Mouse (Mus musculus) neural tube, embryonic 13.5 days (tissue): Measurements from ENCODE around the gene Trim38. TPM values are rescaled to one million over a fixed set of nuclear protein-coding genes. Genes with fewer than 3 reads are reported as not detected.

ENCODE experiments used
- ATAC-seq: fragments of 200-750 bp; cut with Nextera tagmentation; 2 replicates; pipeline ENCODE4 v1.8.0; 2017; ENCODE audit warnings: low read depth, mild to moderate bottlenecking, moderate TSS enrichment, moderate library complexity
- H3K27ac ChIP-seq: fragments of 300-500 bp; sonication (generic); replicated peaks from 2 replicates; pipeline ENCODE4 v1.5.1; 2015; ENCODE audit warnings: moderate library complexity, mild to moderate bottlenecking, inconsistent platforms
- H3K27me3 ChIP-seq: fragments of 300-500 bp; sonication (generic); 2 replicates; pipeline ENCODE4 v1.6.1; 2015; ENCODE audit warnings: mild to moderate bottlenecking, inconsistent platforms
- H3K36me3 ChIP-seq: fragments of 300-500 bp; sonication (generic); 2 replicates; pipeline ENCODE4 v1.6.1; 2015; ENCODE audit warnings: mild to moderate bottlenecking, inconsistent platforms
- H3K4me1 ChIP-seq: fragments of 300-500 bp; sonication (generic); replicated peaks from 2 replicates; pipeline ENCODE4 v1.6.1; 2015; ENCODE audit warnings: inconsistent platforms
- H3K4me2 ChIP-seq: fragments of 300-500 bp; sonication (generic); 2 replicates; pipeline ENCODE4 v1.6.1; 2015; ENCODE audit warnings: inconsistent platforms, mild to moderate bottlenecking, moderate library complexity
- H3K4me3 ChIP-seq: fragments of 300-500 bp; sonication (generic); 2 replicates; pipeline ENCODE4 v1.5.1; 2015; ENCODE audit warnings: mild to moderate bottlenecking, inconsistent platforms
- H3K9ac ChIP-seq: fragments of 300-500 bp; sonication (generic); 2 replicates; pipeline ENCODE4 v1.6.1; 2015; ENCODE audit warnings: moderate library complexity, mild to moderate bottlenecking, inconsistent platforms
- H3K9me3 ChIP-seq: fragments of 300-500 bp; sonication (generic); 2 replicates; pipeline ENCODE4 v1.6.1; 2016; ENCODE audit warnings: inconsistent platforms
- WGBS: fragments of 180-500 bp; shearing (Covaris S2); methylation state at CpG from one replicate; pipeline ENCODE4 v1.1.7; 2015; 5-methylcytosine and 5-hydroxymethylcytosine counted together
- polyA plus RNA-seq: library from polyadenylated mRNA; unstranded; fragments of >200 nt; fragmentation: Nextera tagmentation; extraction: Ambion mirVana; gene quantifications from 2 replicates; pipeline ENCODE4 v1.2.1, GENCODE M21; 2015

The Trim38 gene
- polyA plus RNA-seq, 1 experiment from 2014 or later: not detected

DNA sequence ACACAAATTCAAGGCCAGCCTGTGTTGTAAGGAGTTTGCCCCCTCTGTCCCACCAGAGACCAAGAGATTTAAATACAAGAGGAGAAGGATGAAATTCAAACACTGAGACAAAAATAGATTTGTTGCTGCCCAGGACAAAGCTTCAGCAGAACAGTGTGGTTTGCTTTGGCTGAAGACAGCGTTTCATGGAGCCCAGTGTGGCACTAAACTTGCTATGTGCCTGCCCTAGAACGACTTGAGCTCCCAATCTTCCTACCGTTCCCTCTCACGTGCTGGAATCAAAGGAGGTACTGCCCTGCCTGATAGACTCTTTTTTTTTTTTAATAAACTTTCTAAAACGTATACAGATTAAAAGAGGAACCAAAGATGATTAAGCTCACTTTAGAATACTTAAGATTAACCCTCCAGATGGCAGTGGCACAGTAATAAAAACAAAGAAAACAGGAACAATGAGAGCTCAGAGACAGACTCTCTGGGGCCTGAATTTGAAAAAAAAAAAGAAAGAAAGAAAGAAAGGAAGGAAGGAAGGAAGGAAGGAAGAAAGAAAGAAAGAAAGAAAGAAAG, 797 bp upstream of the Trim38 start:
- Histone ChIP-seq H3K9ac (no peak overlapping the region), H3K36me3 (no peaks in the 10 kb centered on the region), H3K4me2 (no peak overlapping the region), H3K4me1 (peaks cover 10% of the 10 kb centered on the region), H3K4me3 (no peak overlapping the region), H3K27ac (no peak overlapping the region), H3K27me3 (no peaks in the 10 kb centered on the region), H3K9me3 (no peaks in the 10 kb centered on the region)
- ATAC-seq: no peak
- WGBS: 50% methylated on average over 5 of the region's 5 CpGs

DNA sequence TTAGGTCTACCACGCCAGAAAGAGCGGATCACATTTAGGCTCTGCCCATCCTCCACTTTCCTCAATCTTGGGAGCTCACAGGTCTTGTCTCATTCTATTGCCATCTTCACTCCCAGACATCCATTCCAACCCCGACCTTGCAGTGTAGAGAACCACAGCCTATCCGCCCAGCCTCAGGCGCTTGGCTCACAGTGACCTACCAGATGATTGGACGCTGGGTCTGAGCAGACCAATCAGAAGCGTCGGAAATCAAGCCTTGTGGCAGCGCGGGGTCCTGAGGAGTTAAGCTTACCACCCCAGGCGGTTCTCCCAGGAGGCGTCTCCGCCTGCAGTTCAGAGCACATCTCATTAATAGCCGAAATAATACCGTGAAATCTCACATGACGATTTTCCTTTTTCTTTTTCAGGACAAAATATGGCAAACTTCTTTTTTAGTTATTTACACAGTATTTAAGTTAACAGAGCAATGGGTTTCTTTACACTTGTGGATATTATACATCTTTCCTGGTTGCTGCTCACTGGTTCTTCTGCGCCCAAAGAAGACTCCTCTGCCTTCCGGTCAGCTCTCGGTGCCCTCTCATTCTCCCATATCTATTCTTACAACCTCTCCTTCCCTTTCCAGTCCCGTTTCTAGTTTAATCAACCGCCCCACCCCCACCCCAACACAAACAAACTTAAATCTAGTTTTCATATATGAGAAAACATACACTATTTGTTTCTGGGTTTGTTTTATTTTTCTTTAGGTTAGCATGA, 3.0 kb downstream of the Trim38 start:
- peaks cover 4% of the 10 kb centered on the region for H3K4me1 ChIP-seq
- no peaks in the 10 kb centered on the region for H3K36me3 ChIP-seq
- H3K4me2 ChIP-seq: peak overlapping the region; percentile 47
- H3K27me3 ChIP-seq: no peaks in the 10 kb centered on the region
- ATAC-seq: peak; percentile 92
- H3K4me3 ChIP-seq: peak overlapping the region; percentile 6; the same call in 1 of the 2 replicates
- H3K9me3 ChIP-seq: no peaks in the 10 kb centered on the region
- no peak overlapping the region for H3K9ac ChIP-seq
- WGBS: 27% methylated on average over 21 of the region's 21 CpGs
- no peak overlapping the region for H3K27ac ChIP-seq

DNA sequence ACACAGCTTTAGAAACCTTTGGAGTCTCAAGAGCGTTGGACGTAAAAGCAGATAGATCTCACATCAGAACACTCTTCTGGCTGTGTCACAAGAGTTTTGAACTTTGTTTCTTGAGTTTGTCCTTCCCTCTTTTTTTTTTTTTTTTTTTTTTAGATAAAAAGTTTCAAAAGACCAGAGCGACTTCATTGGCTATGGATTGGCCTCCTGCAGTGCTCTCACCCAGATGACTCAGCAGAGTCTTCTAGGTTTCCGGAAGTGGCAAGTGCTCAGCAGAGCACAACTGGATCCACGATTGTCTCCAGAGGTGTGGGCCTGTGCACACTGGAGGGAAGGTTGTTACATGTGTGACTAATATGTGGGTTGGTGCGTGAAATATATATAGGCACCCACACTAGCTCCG, 8.6 kb downstream of the Trim38 start:
- H3K4me3 ChIP-seq: no peak overlapping the region
- H3K9me3 ChIP-seq: no peaks in the 10 kb centered on the region
- H3K9ac ChIP-seq: no peak overlapping the region
- ATAC-seq: no peak
- no peaks in the 10 kb centered on the region for H3K36me3 ChIP-seq
- no peak overlapping the region for H3K4me2 ChIP-seq
- no peak overlapping the region for H3K27ac ChIP-seq
- no peaks in the 10 kb centered on the region for H3K4me1 ChIP-seq
- 92% methylated on average over 7 of the region's 7 CpGs for WGBS
- no peaks in the 10 kb centered on the region for H3K27me3 ChIP-seq

DNA sequence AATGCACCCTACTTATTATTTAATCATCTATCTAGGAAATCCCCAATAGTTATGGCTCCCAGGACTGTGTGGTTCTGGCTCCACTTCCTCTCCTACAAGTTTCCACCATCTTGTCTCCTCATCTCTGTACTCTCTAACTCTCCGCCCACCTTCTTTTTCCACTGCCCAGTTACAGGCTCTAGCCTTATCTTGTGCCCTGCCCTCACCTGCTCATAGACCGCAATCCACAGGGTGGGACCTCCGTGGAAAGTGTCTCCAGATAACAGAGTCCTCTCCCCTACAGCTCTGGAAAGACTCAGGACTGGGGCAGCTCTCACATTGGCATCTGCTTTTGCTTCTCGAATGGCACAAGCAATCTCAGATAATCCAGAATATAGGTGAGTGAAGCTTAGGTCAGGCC, 9.3 kb downstream of the Trim38 start:
- Histone ChIP-seq H3K4me1 (no peaks in the 10 kb centered on the region), H3K4me2 (no peak overlapping the region), H3K36me3 (no peaks in the 10 kb centered on the region), H3K9me3 (no peaks in the 10 kb centered on the region), H3K27me3 (no peaks in the 10 kb centered on the region), H3K27ac (no peak overlapping the region), H3K9ac (no peak overlapping the region), H3K4me3 (no peak overlapping the region)
- WGBS: 82% methylated on average over 4 of the region's 4 CpGs
- ATAC-seq: no peak

DNA sequence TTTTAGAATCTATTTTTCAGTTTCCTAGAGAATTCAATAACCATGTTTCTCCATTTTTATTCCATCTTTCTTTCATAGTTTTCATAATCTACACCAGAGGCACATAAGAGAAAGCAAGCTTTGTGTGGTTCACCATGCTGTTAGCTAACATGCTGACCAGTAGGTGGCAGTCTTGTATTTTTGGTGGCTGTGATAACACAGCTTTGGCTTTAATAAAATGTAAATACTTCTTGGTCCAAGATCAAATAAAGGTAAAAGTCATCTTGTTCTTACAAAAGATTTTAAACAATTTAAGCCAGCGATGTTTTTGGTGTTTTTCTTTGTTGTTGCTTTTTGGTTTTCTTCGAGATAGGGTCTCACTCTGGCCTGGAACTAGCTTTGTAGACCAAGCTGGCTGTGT, 22.8 kb downstream of the Trim38 start:
- Histone ChIP-seq H3K27me3 (no peaks in the 10 kb centered on the region), H3K9me3 (no peaks in the 10 kb centered on the region), H3K4me1 (no peaks in the 10 kb centered on the region), H3K4me3 (no peak overlapping the region), H3K36me3 (no peaks in the 10 kb centered on the region), H3K4me2 (no peak overlapping the region), H3K9ac (no peak overlapping the region), H3K27ac (no peak overlapping the region)
- ATAC-seq: no peak
- WGBS: 47% methylated on average over 2 of the region's 2 CpGs

DNA sequence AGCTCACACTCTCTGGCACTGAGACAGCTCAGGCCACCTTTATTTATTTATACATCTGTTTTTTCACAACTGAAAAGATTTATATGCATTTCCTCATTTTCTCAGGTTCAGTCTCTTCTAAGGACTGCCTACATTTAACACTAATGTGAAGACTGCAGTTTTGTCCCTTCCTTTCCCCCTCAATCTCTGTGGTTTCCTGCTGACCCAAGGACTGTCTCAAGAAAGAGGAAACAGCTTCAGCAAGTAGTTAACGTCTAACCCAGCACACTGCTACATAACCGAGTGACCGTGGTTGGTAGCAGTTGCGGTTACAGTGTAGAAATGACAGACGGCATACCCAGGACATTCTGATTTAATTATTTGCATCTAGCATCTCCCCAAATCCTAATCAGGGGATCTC, 29.7 kb downstream of the Trim38 start:
- H3K9me3 ChIP-seq: no peaks in the 10 kb centered on the region
- H3K9ac ChIP-seq: no peak overlapping the region
- WGBS: 89% methylated on average over 5 of the region's 5 CpGs
- no peak overlapping the region for H3K27ac ChIP-seq
- H3K4me1 ChIP-seq: no peaks in the 10 kb centered on the region
- no peak overlapping the region for H3K4me3 ChIP-seq
- no peak overlapping the region for H3K4me2 ChIP-seq
- no peaks in the 10 kb centered on the region for H3K36me3 ChIP-seq
- no peaks in the 10 kb centered on the region for H3K27me3 ChIP-seq
- no peak for ATAC-seq

DNA sequence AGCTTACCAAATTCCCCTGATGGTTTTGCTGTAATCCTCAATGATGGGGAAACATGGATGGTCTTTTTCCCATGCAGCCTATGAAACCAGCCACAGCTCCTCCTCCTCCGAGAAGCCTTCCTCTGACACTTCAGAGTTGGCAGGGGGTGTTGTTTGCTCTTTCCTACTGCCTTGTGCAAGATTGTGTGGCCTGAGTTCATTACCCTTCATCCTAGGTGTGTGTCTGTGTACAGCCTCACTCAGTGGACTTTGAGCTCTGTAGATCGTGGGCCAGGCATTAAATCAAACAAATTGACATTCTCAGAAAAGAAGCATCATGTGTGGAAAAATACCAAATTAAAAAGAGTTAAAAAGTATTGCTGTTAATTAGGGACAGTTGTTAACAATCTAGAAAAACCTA, 34.8 kb downstream of the Trim38 start:
- H3K9me3 ChIP-seq: no peaks in the 10 kb centered on the region
- H3K4me3 ChIP-seq: no peak overlapping the region
- no peak for ATAC-seq
- no peak overlapping the region for H3K27ac ChIP-seq
- H3K4me1 ChIP-seq: no peaks in the 10 kb centered on the region
- H3K4me2 ChIP-seq: no peak overlapping the region
- H3K9ac ChIP-seq: no peak overlapping the region
- no peaks in the 10 kb centered on the region for H3K27me3 ChIP-seq
- 78% methylated on average over 2 of the region's 2 CpGs for WGBS
- no peaks in the 10 kb centered on the region for H3K36me3 ChIP-seq

DNA sequence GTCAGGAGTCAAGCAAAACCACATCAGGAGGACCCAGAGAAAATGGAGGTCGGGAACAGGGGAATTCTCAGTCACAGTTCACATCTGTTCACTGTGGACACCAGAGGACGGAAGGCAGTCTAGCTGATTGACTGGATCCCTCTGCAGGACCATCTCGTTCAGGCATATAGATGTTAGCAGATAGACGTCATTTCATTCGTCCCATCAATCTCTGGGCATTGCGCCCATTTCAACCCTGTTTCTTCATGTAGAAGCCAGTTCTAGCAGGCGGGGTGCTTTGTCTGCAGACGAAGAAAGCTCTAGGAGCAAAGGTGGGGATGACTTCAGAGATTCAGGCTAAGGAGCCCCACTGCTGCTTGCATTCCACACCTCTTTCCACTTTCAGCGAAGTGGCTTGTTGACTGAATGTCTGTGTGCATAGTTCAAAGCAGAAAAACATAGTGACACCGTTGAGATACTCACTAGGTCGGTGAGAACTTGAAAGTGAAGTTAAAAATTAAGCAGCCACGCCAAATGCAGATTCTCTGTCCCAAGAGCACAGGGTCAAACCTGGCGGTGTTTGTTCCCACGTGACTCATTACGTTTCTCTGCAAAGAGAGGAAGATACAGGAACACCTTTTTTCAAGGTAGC, 36.8 kb downstream of the Trim38 start, which contains the start of gene Slc17a2:
Gene Slc17a2 (plus strand): TSS at position 572 of the 631 bp plus-strand sequence.
- Histone ChIP-seq H3K4me1 (no peaks in the 10 kb centered on the region), H3K4me3 (no peak within 1 kb of the TSS), H3K9me3 (no peaks in the 10 kb centered on the region), H3K9ac (no peak within 1 kb of the TSS), H3K4me2 (no peak within 1 kb of the TSS), H3K36me3 (no peaks in the 10 kb centered on the region), H3K27me3 (no peaks in the 10 kb centered on the region), H3K27ac (no peak within 1 kb of the TSS)
- WGBS: 89% methylated on average over 15 of the region's 15 CpGs
- ATAC-seq: no peak

DNA sequence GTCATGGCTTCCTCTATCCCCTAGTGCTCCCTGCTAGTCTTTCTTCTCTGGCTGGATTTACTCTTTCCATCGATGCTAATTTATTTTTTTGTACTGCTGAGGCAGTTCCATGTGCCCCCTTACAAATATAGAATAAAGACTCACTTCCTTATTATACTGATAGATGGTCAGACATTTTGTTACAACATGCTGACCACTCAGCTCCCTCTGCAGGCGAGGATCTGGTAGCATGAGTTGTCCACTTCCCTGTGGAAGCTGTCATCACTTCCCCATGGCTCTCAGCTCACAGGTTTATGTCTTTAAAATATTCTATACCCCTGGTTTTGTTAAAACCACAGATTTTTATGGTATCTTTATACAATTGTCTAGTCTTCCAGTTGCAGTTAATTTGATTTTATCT, 46.4 kb downstream of the Trim38 start:
- Histone ChIP-seq H3K4me3 (no peak overlapping the region), H3K36me3 (no peaks in the 10 kb centered on the region), H3K9me3 (no peaks in the 10 kb centered on the region), H3K27ac (no peak overlapping the region), H3K4me1 (no peaks in the 10 kb centered on the region), H3K9ac (no peak overlapping the region), H3K4me2 (no peak overlapping the region), H3K27me3 (no peaks in the 10 kb centered on the region)
- WGBS: 85% methylated on average over 2 of the region's 2 CpGs
- no peak for ATAC-seq

DNA sequence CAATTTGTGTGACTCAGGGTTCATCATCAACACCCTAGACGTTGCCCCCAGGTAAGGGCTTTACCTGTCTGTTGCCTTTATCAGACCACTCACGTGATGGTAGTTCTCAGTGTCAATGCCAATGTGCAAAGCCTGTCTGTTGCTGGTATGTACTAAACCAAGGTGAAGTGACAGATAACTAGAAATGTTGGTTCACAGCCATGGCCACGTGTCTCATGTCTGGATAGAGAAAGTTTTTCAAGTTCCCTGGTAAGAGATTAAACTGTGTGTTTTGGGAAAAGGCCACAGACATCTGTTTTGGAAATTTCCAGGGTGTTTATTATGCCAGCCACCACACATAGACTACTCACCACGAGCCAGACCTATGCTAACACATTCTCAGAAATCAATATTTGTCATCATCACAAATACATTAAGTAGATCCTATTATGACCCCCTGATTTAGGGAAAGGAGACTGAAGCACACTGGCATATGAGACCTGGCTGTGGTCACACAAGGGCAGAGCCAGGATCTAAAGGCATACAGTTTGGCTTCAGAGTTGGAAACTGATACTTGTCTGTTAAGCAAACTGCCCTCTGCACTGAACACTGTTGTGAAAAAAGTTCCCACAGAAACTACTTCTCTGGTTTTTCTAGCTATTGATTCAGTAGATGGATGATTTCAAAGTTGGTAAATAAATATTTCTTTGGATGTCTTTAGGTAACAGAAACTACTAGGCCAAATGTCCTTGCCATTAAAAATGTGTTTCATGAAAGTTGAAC, 50.6 kb downstream of the Trim38 start:
- WGBS: 77% methylated on average over 4 of the region's 4 CpGs
- no peak for ATAC-seq
- Histone ChIP-seq H3K9ac (no peak overlapping the region), H3K4me3 (no peak overlapping the region), H3K36me3 (no peaks in the 10 kb centered on the region), H3K9me3 (no peaks in the 10 kb centered on the region), H3K27ac (no peak overlapping the region), H3K27me3 (no peaks in the 10 kb centered on the region), H3K4me2 (no peak overlapping the region), H3K4me1 (no peaks in the 10 kb centered on the region)

DNA sequence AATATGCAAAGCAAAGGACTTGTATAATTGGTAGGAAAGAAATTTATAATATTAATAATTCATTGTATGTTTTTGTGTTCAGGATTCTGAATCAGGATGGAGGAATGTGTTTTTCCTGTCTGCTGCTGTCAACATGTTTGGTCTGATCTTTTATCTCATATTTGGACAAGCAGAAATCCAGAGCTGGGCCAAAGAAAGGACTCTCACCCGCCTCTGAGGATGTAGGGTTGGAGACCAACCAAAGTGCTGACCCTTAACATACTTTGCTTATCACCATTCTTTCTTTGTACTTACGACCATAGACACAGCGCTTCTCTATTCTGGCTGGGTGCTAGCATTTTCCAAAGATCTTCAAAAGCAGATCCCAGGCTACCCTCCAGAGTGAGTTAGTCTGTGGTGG, 52.5 kb downstream of the Trim38 start:
- WGBS: 93% methylated on average over 3 of the region's 3 CpGs

DNA sequence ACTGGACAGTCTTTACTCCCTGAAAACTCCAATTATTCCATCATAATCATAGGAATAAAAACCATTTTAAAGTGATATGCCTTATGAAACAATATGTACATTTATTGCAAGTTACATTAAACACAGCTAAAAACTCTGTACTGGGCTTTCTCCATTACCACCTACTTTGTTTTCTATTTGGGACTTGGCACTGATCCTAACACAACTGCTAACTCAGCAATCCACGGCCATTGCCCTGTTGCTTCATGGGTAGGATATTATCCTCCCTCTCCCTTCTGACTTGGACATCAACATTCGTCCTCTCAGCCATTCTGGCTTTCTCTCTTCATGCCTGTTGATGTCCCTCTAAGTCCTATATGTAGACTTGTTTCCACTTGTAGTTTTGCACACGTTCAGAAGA, 56.9 kb downstream of the Trim38 start:
- H3K27me3 ChIP-seq: no peaks in the 10 kb centered on the region
- no peaks in the 10 kb centered on the region for H3K9me3 ChIP-seq
- no peak overlapping the region for H3K9ac ChIP-seq
- no peaks in the 10 kb centered on the region for H3K36me3 ChIP-seq
- no peak overlapping the region for H3K4me2 ChIP-seq
- H3K4me1 ChIP-seq: no peaks in the 10 kb centered on the region
- WGBS: 67% methylated on average over 3 of the region's 3 CpGs
- no peak overlapping the region for H3K27ac ChIP-seq
- no peak overlapping the region for H3K4me3 ChIP-seq
- no peak for ATAC-seq

More for the DNA sequence above, 52.5 kb downstream of the Trim38 start:
- H3K27me3 ChIP-seq: no peaks in the 10 kb centered on the region
- H3K4me2 ChIP-seq: no peak overlapping the region
- no peak overlapping the region for H3K9ac ChIP-seq
- no peaks in the 10 kb centered on the region for H3K4me1 ChIP-seq
- ATAC-seq: no peak
- H3K4me3 ChIP-seq: no peak overlapping the region
- no peaks in the 10 kb centered on the region for H3K9me3 ChIP-seq
- H3K36me3 ChIP-seq: no peaks in the 10 kb centered on the region
- no peak overlapping the region for H3K27ac ChIP-seq
